Mouse (Mus musculus): ENCODE results near the gene Sult6b1.

Sult6b1 gene

GRCm38 (mm10) chr17:78909374-78909773, 2.6 kb upstream of the Sult6b1 start:
- Histone ChIP-seq H3K36me3 (ENCODE audit: control insufficient read depth, insufficient read depth, low read length, poor library complexity, severe bottlenecking) (no peaks in the 10 kb centered on the region), H3K27me3 (ENCODE audit: control insufficient read depth, insufficient read depth, low read length, poor library complexity, severe bottlenecking) (no peaks in the 10 kb centered on the region)
- no peak for DNase-seq (ENCODE audit: low read depth, low spot score)

GRCm38 (mm10) chr17:78903158-78903557, 3.6 kb downstream of the Sult6b1 start:
- no peaks in the 10 kb centered on the region for H3K36me3 ChIP-seq (ENCODE audit: control insufficient read depth, insufficient read depth, low read length, poor library complexity, severe bottlenecking)
- no peaks in the 10 kb centered on the region for H3K27me3 ChIP-seq (ENCODE audit: control insufficient read depth, insufficient read depth, low read length, poor library complexity, severe bottlenecking)
- DNase-seq (ENCODE audit: low read depth, low spot score) = no peak

GRCm38 (mm10) chr17:78895394-78895793, 11.4 kb downstream of the Sult6b1 start:
- DNase-seq (ENCODE audit: low read depth, low spot score) = peak; percentile 46
- Histone ChIP-seq H3K36me3 (ENCODE audit: control insufficient read depth, insufficient read depth, low read length, poor library complexity, severe bottlenecking) (no peaks in the 10 kb centered on the region), H3K27me3 (ENCODE audit: control insufficient read depth, insufficient read depth, low read length, poor library complexity, severe bottlenecking) (no peaks in the 10 kb centered on the region)

- no peak for DNase-seq (ENCODE audit: low read depth, low spot score)
- Histone ChIP-seq H3K36me3 (ENCODE audit: control insufficient read depth, insufficient read depth, low read length, poor library complexity, severe bottlenecking) (no peaks in the 10 kb centered on the region), H3K27me3 (ENCODE audit: control insufficient read depth, insufficient read depth, low read length, poor library complexity, severe bottlenecking) (no peaks in the 10 kb centered on the region)
Measured at GRCm38 (mm10) chr17:78894991-78895390, 11.8 kb downstream of the Sult6b1 start.

GRCm38 (mm10) chr17:78891020-78891419, 15.8 kb downstream of the Sult6b1 start:
- DNase-seq (ENCODE audit: low read depth, low spot score) = no peak
- H3K27me3 ChIP-seq (ENCODE audit: control insufficient read depth, insufficient read depth, low read length, poor library complexity, severe bottlenecking) = no peaks in the 10 kb centered on the region
- no peaks in the 10 kb centered on the region for H3K36me3 ChIP-seq (ENCODE audit: control insufficient read depth, insufficient read depth, low read length, poor library complexity, severe bottlenecking)

- Histone ChIP-seq H3K36me3 (ENCODE audit: control insufficient read depth, insufficient read depth, low read length, poor library complexity, severe bottlenecking) (no peaks in the 10 kb centered on the region), H3K27me3 (ENCODE audit: control insufficient read depth, insufficient read depth, low read length, poor library complexity, severe bottlenecking) (no peaks in the 10 kb centered on the region)
- no peak for DNase-seq (ENCODE audit: low read depth, low spot score)
Measured at GRCm38 (mm10) chr17:78889184-78889583, 17.6 kb downstream of the Sult6b1 start.

GRCm38 (mm10) chr17:78888554-78888953, 18.2 kb downstream of the Sult6b1 start:
- no peaks in the 10 kb centered on the region for H3K36me3 ChIP-seq (ENCODE audit: control insufficient read depth, insufficient read depth, low read length, poor library complexity, severe bottlenecking)
- H3K27me3 ChIP-seq (ENCODE audit: control insufficient read depth, insufficient read depth, low read length, poor library complexity, severe bottlenecking) = no peaks in the 10 kb centered on the region
- DNase-seq (ENCODE audit: low read depth, low spot score) = no peak

- H3K36me3 ChIP-seq (ENCODE audit: control insufficient read depth, insufficient read depth, low read length, poor library complexity, severe bottlenecking) = no peaks in the 10 kb centered on the region
- H3K27me3 ChIP-seq (ENCODE audit: control insufficient read depth, insufficient read depth, low read length, poor library complexity, severe bottlenecking) = no peaks in the 10 kb centered on the region
- no peak for DNase-seq (ENCODE audit: low read depth, low spot score)
Measured at GRCm38 (mm10) chr17:78885286-78886065, 21.3 kb downstream of the Sult6b1 start.

GRCm38 (mm10) chr17:78883291-78883690, 23.5 kb downstream of the Sult6b1 start:
- H3K36me3 ChIP-seq (ENCODE audit: control insufficient read depth, insufficient read depth, low read length, poor library complexity, severe bottlenecking) = no peaks in the 10 kb centered on the region
- no peaks in the 10 kb centered on the region for H3K27me3 ChIP-seq (ENCODE audit: control insufficient read depth, insufficient read depth, low read length, poor library complexity, severe bottlenecking)
- DNase-seq (ENCODE audit: low read depth, low spot score) = no peak

GRCm38 (mm10) chr17:78882401-78883112, 24.2 kb downstream of the Sult6b1 start, which contains the start of gene Eif2ak2:
Gene Eif2ak2, minus strand, starts transcription at chr17:78882573.
- DNase-seq (ENCODE audit: low read depth, low spot score) = peak; percentile 43
- Histone ChIP-seq H3K27me3 (ENCODE audit: control insufficient read depth, insufficient read depth, low read length, poor library complexity, severe bottlenecking) (no peaks in the 10 kb centered on the region), H3K36me3 (ENCODE audit: control insufficient read depth, insufficient read depth, low read length, poor library complexity, severe bottlenecking) (0 out of 2 replicates have a peak, but pooled peaks cover 2% of the 10 kb centered on the region)

GRCm38 (mm10) chr17:78881878-78882304, 24.9 kb downstream of the Sult6b1 start:
- H3K27me3 ChIP-seq (ENCODE audit: control insufficient read depth, insufficient read depth, low read length, poor library complexity, severe bottlenecking) = no peaks in the 10 kb centered on the region
- H3K36me3 ChIP-seq (ENCODE audit: control insufficient read depth, insufficient read depth, low read length, poor library complexity, severe bottlenecking) = 0 out of 2 replicates have a peak, but pooled peaks cover 2% of the 10 kb centered on the region
- peak; percentile 18 for DNase-seq (ENCODE audit: low read depth, low spot score)

GRCm38 (mm10) chr17:78873886-78874285, 32.9 kb downstream of the Sult6b1 start:
- H3K36me3 ChIP-seq (ENCODE audit: control insufficient read depth, insufficient read depth, low read length, poor library complexity, severe bottlenecking) = peaks cover 10% of the 10 kb centered on the region
- no peak for DNase-seq (ENCODE audit: low read depth, low spot score)

GRCm38 (mm10) chr17:78856243-78856642, 50.5 kb downstream of the Sult6b1 start:
- peaks cover 17% of the 10 kb centered on the region for H3K36me3 ChIP-seq (ENCODE audit: control insufficient read depth, insufficient read depth, low read length, poor library complexity, severe bottlenecking)
- no peak for DNase-seq (ENCODE audit: low read depth, low spot score)
- H3K27me3 ChIP-seq (ENCODE audit: control insufficient read depth, insufficient read depth, low read length, poor library complexity, severe bottlenecking) = no peaks in the 10 kb centered on the region

More at GRCm38 (mm10) chr17:78873886-78874285, 32.9 kb downstream of the Sult6b1 start:
- no peaks in the 10 kb centered on the region for H3K27me3 ChIP-seq (ENCODE audit: control insufficient read depth, insufficient read depth, low read length, poor library complexity, severe bottlenecking)

- Histone ChIP-seq H3K36me3 (ENCODE audit: control insufficient read depth, insufficient read depth, low read length, poor library complexity, severe bottlenecking) (peaks cover 15% of the 10 kb centered on the region), H3K27me3 (ENCODE audit: control insufficient read depth, insufficient read depth, low read length, poor library complexity, severe bottlenecking) (no peaks in the 10 kb centered on the region)
- DNase-seq (ENCODE audit: low read depth, low spot score) = no peak
Measured at GRCm38 (mm10) chr17:78842271-78842928, 64.4 kb downstream of the Sult6b1 start.

GRCm38 (mm10) chr17:78836056-78836455, 70.7 kb downstream of the Sult6b1 start:
- Histone ChIP-seq H3K27me3 (ENCODE audit: control insufficient read depth, insufficient read depth, low read length, poor library complexity, severe bottlenecking) (no peaks in the 10 kb centered on the region), H3K36me3 (ENCODE audit: control insufficient read depth, insufficient read depth, low read length, poor library complexity, severe bottlenecking) (peaks cover 5% of the 10 kb centered on the region)
- DNase-seq (ENCODE audit: low read depth, low spot score) = peak; percentile 31

Data from splenic B cell, adult 2 months (primary cell).